Mouse (Mus musculus): ENCODE measurements at regions not wholly inside any gene's neighbourhood (a gene's known extent, or its start where the extent isn't known, plus 50 kb on each side); places are given as distances from the start of the nearest gene placed in this dataset.

DNA sequence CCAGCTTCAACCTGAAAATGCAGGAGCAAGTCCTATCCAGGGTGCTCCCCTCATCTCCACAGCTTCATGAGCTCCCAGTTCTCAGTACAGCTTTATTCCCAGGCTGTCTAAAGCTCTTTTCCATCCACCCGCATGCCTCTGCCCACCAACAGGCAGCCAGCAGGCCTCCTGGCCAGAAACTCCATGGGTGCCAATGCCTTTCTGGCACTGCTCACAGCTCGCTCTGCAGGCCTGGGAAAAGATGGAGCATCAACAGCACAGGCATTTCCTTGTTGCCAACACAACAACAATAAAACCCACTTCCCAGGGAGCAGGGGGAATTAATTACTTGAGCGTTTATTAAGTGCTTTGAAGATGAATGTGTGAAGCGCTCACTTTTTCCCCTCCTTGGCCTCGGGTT is 117.0 kb upstream of the Tbx3 start:
- Histone ChIP-seq H3K4me3 (replicated peaks; ENCODE audit: low read length) (no peak overlapping the region), H3K36me3 (ENCODE audit: control insufficient read depth, insufficient read depth, low read length) (no peaks in the 10 kb centered on the region), H3K27ac (replicated peaks; ENCODE audit: low read depth, low read length) (no peak overlapping the region), H3K4me1 (ENCODE audit: control insufficient read depth, insufficient read depth, low read length) (peaks cover 15% of the 10 kb centered on the region), H3K9ac (ENCODE audit: low read depth, low read length, severe bottlenecking) (no peak overlapping the region), H3K4me2 (replicated peaks; ENCODE audit: low read depth, low read length, severe bottlenecking) (no peak overlapping the region), H3K27me3 (ENCODE audit: control insufficient read depth, insufficient read depth, low read length) (0 out of 2 replicates have a peak, but pooled peaks cover 4% of the 10 kb centered on the region), H3K9me3 (ENCODE audit: control insufficient read depth, low read length) (peaks cover 6% of the 10 kb centered on the region; the same call in 1 of the 2 replicates)
- WGBS: 15% methylated on average over 5 of the region's 5 CpGs
- TF ChIP-seq POLR2A (IDR thresholded peaks at IDR 0.05; ENCODE audit: borderline replicate concordance, extremely low read depth, insufficient read depth, insufficient read length): no peak
- ATAC-seq (ENCODE audit: low FRiP score, low read depth) (no peak), DNase-seq (ENCODE audit: low spot score) (no peak)

DNA sequence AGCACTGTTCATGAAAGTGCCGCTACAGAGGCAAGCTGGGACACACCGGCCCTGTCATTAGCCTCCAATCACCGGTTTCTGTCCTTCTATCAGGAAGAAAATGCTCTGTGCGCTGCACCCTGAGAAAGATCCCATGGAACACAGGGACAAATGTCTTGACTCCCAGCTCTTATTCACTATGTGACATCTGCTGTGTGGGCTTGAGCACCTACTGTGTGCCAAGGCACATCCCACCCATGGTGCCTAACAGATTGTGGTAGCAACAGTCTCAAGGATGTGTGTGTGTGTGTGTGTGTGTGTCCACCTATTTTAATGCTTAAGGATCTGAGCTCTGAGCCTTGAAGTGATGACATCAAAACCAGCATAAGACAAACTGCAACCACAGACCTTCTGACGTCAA is 113.4 kb upstream of the Tbx3 start:
- H3K9ac ChIP-seq (ENCODE audit: low read depth, low read length, severe bottlenecking): no peak overlapping the region
- H3K4me2 ChIP-seq (replicated peaks; ENCODE audit: low read depth, low read length, severe bottlenecking): no peak overlapping the region
- 38% methylated on average over 5 of the region's 5 CpGs for whole genome bisulfite sequencing
- no peak for ATAC-seq (ENCODE audit: low FRiP score, low read depth)
- peaks cover 4% of the 10 kb centered on the region; the same call in 1 of the 2 replicates for H3K27me3 ChIP-seq (ENCODE audit: control insufficient read depth, insufficient read depth, low read length)
- TF ChIP-seq POLR2A (IDR thresholded peaks at IDR 0.05; ENCODE audit: borderline replicate concordance, extremely low read depth, insufficient read depth, insufficient read length): no peak
- peaks cover 7% of the 10 kb centered on the region for H3K4me1 ChIP-seq (ENCODE audit: control insufficient read depth, insufficient read depth, low read length)
- peaks cover 6% of the 10 kb centered on the region; the same call in 1 of the 2 replicates for H3K9me3 ChIP-seq (ENCODE audit: control insufficient read depth, low read length)
- no peaks in the 10 kb centered on the region for H3K36me3 ChIP-seq (ENCODE audit: control insufficient read depth, insufficient read depth, low read length)
- H3K4me3 ChIP-seq (replicated peaks; ENCODE audit: low read length): no peak overlapping the region
- H3K27ac ChIP-seq (replicated peaks; ENCODE audit: low read depth, low read length): no peak overlapping the region
- no peak for DNase-seq (ENCODE audit: low spot score)

DNA sequence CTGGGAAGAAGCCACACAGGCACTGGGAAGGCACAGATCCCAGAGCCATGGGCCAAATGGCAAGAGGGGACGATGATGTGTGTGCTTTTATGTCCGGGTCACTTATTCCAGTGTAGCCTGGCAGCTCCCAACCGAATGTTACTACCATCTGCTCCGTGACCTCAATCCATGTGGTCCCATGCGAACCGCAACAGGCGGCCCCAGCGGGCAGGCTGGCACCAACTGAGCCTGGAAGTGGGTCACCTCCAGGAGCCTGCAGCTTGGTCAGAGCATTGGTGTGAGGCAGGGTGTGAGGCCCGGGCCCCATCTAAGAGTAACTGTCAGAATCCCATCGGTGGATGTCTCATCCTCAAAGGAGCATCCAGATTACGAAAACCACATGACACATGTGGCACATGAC is 110.8 kb upstream of the Tbx3 start:
- Histone ChIP-seq H3K4me2 (replicated peaks; ENCODE audit: low read depth, low read length, severe bottlenecking) (no peak overlapping the region), H3K36me3 (ENCODE audit: control insufficient read depth, insufficient read depth, low read length) (no peaks in the 10 kb centered on the region), H3K4me1 (ENCODE audit: control insufficient read depth, insufficient read depth, low read length) (peaks cover 8% of the 10 kb centered on the region), H3K27ac (replicated peaks; ENCODE audit: low read depth, low read length) (no peak overlapping the region), H3K27me3 (ENCODE audit: control insufficient read depth, insufficient read depth, low read length) (peaks cover 19% of the 10 kb centered on the region), H3K9me3 (ENCODE audit: control insufficient read depth, low read length) (no peaks in the 10 kb centered on the region), H3K4me3 (replicated peaks; ENCODE audit: low read length) (no peak overlapping the region), H3K9ac (ENCODE audit: low read depth, low read length, severe bottlenecking) (no peak overlapping the region)
- DNase-seq (ENCODE audit: low spot score): no peak
- TF ChIP-seq POLR2A (IDR thresholded peaks at IDR 0.05; ENCODE audit: borderline replicate concordance, extremely low read depth, insufficient read depth, insufficient read length): no peak
- WGBS: 91% methylated on average over 11 of the region's 11 CpGs
- ATAC-seq (ENCODE audit: low FRiP score, low read depth): no peak

DNA sequence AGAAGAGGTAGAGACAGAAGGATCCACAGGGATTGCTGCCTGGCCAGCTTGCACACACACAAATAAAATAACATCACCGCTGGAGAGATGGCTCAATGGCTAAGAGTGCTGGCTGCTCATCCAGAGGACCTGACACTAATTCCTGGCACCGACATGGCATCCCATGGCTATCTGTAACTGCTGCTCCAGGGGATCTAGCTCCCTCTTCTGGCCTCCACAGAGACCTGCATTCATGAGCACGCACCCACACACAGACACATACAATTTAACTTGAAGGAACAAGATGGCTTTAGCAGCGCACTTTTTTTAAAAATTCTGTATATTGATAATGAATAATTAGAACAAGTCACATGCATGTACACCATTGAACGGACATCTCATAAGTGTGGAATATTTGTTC is 110.1 kb upstream of the Tbx3 start:
- DNase-seq (ENCODE audit: low spot score): no peak
- Histone ChIP-seq H3K4me1 (ENCODE audit: control insufficient read depth, insufficient read depth, low read length) (peaks cover 8% of the 10 kb centered on the region), H3K27ac (replicated peaks; ENCODE audit: low read depth, low read length) (no peak overlapping the region), H3K27me3 (ENCODE audit: control insufficient read depth, insufficient read depth, low read length) (peaks cover 22% of the 10 kb centered on the region), H3K4me3 (replicated peaks; ENCODE audit: low read length) (no peak overlapping the region), H3K36me3 (ENCODE audit: control insufficient read depth, insufficient read depth, low read length) (no peaks in the 10 kb centered on the region), H3K9ac (ENCODE audit: low read depth, low read length, severe bottlenecking) (no peak overlapping the region), H3K9me3 (ENCODE audit: control insufficient read depth, low read length) (no peaks in the 10 kb centered on the region), H3K4me2 (replicated peaks; ENCODE audit: low read depth, low read length, severe bottlenecking) (no peak overlapping the region)
- no peak for TF ChIP-seq POLR2A (IDR thresholded peaks at IDR 0.05; ENCODE audit: borderline replicate concordance, extremely low read depth, insufficient read depth, insufficient read length)
- ATAC-seq (ENCODE audit: low FRiP score, low read depth): no peak
- 99% methylated on average over 5 of the region's 5 CpGs for WGBS

DNA sequence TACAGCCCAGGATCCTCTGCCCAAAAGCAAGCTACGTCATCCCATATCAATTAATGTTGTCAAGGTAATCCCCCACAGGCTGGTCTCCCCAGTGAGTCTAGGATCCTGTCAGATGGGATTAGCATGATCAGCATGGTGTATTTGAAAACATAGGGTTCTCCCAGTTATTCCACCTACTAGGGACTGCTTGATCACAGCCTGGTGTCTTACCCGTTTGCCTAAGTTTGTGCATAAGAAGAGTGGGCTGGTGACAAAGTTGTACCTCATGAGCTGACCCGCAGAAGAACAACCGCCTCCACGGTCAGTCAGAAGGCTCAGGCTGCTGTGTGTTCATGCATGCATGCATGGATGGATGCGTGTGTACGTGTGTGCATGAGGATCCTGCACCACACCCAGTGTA is 108.9 kb upstream of the Tbx3 start:
- DNase-seq (ENCODE audit: low spot score) (no peak), ATAC-seq (ENCODE audit: low FRiP score, low read depth) (no peak)
- no peaks in the 10 kb centered on the region for H3K9me3 ChIP-seq (ENCODE audit: control insufficient read depth, low read length)
- H3K9ac ChIP-seq (ENCODE audit: low read depth, low read length, severe bottlenecking): no peak overlapping the region
- no peaks in the 10 kb centered on the region for H3K36me3 ChIP-seq (ENCODE audit: control insufficient read depth, insufficient read depth, low read length)
- peaks cover 8% of the 10 kb centered on the region for H3K4me1 ChIP-seq (ENCODE audit: control insufficient read depth, insufficient read depth, low read length)
- 87% methylated on average over 7 of the region's 7 CpGs for WGBS
- no peak for TF ChIP-seq POLR2A (IDR thresholded peaks at IDR 0.05; ENCODE audit: borderline replicate concordance, extremely low read depth, insufficient read depth, insufficient read length)
- H3K4me2 ChIP-seq (replicated peaks; ENCODE audit: low read depth, low read length, severe bottlenecking): no peak overlapping the region
- no peak overlapping the region for H3K4me3 ChIP-seq (replicated peaks; ENCODE audit: low read length)
- peaks cover 27% of the 10 kb centered on the region for H3K27me3 ChIP-seq (ENCODE audit: control insufficient read depth, insufficient read depth, low read length)
- H3K27ac ChIP-seq (replicated peaks; ENCODE audit: low read depth, low read length): no peak overlapping the region

All from limb, embryonic 14.5 days (tissue).